Mouse (Mus musculus): Measurements from ENCODE around the gene Cdhr1.

GRCm38 (mm10) chr14:37109460-37109859 is 11.3 kb upstream of the Cdhr1 start:
- TF ChIP-seq CTCF (IDR thresholded peaks at IDR 0.05; ENCODE audit: extremely low read depth, insufficient read depth, insufficient read length, insufficient replicate concordance) = no peak
- no peak for TF ChIP-seq POLR2A (IDR thresholded peaks at IDR 0.05; ENCODE audit: low read depth, low read length)
